Mouse (Mus musculus) gastrocnemius, postnatal 25 days (tissue): Measurements from ENCODE around the gene Gtf2ird2. TPM values are rescaled to one million over a fixed set of nuclear protein-coding genes. Genes with fewer than 3 reads are reported as not detected.
A peak's percentile ranks its signal among the peaks of the same experiment; 100 is the strongest.

Source experiments
- DNase-seq: peaks from one replicate; pipeline ENCODE4 v3.0.0; 2022
- long read RNA-seq, 2 experiments: library from polyadenylated mRNA; stranded (forward); transcript quantifications; one replicate each; pipeline ENCODE4 v2.0.0; 2021
- total RNA-seq, 2 experiments: library from RNA; stranded (reverse); gene quantifications; 1 replicate in 1 of 2; 2 replicates in 1 of 2; pipeline ENCODE4 v1.2.3; 2021

Gtf2ird2 gene
- total RNA-seq: 1 to 10 TPM; 5.3 to 5.4 TPM
- long read RNA-seq, experiment 1, partial matches to known transcripts: 0 of 2 reads
- long read RNA-seq, experiment 1, other reads (novel, unspliced or antisense): 0 of 2 reads
- long read RNA-seq, experiment 2, partial matches to known transcripts: 1 of 3 reads
- long read RNA-seq, experiment 2, other reads (novel, unspliced or antisense): 1 of 3 reads

DNA sequence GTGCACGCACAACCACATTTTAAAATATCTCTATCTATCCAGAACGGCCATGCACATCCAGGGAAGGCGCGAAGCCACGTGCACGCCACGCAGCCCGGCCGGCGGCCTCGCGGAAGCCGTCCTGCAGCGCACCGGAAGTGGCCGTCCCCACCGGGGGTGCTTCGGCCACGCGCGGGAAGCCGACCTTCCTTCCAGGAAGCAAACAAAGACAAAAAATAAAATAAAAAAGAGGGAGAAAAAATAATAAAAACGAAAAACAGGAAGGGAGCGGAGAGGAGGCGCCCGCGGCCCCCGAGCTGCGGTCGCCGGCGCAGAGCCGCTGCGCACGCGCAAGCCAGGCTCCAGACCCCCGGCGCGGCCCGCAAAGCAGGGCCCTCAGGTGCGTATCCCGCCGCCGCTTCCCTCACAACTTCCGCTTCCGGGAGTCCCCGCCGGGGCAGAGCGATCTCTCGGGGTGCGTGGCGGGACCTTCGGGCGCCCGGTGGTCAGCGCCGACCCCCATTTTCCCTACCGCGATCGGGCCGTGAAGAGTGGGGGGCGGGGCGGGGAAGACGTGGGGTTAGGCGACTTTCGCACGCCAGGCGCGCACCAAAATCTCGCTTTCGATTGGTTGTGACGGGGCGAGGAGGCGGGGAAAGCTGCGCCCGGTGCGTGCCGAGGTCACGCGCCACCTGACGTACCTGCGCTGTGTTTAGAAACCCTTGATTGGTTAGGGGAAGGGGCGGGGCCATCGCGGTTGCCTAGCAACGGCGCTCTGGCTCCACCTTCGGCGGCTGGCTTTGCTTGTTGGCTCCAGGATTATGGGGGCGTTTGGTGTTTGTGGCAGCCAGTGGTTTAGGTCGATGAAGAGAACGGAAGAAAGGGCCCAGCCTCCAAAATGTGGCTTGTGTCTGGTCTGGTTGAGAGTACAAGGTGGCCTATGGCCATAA lies at the start of gene Gtf2ird2:
Gene Gtf2ird2 (plus strand): TSS at position 140 of the 929 bp plus-strand sequence.
- DNase-seq: peak; percentile 98

GRCm38 (mm10) chr5:134136022-134136421 lies 47.8 kb upstream of the Gtf2ird2 start:
- no peak for DNase-seq

DNA sequence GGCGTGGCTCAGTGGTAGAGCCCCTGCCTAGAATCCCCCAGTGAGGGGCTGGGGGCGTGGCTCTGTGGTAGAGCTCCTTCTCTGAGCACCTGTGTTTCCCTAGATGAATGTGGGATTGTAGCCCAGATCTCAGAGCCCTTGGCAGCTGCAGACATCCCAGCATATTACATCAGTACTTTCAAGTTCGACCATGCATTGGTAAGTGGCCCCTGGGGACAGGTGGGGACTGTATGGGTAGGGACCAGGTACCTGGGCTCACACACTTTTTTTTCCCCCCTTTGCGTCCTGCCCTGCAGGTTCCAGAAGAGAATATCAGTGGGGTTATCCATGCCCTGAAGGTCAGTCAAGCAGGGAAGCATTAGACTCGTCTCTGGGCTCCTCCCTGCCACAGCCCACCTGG lies 45.9 kb upstream of the Gtf2ird2 start:
- DNase-seq: no peak

DNA sequence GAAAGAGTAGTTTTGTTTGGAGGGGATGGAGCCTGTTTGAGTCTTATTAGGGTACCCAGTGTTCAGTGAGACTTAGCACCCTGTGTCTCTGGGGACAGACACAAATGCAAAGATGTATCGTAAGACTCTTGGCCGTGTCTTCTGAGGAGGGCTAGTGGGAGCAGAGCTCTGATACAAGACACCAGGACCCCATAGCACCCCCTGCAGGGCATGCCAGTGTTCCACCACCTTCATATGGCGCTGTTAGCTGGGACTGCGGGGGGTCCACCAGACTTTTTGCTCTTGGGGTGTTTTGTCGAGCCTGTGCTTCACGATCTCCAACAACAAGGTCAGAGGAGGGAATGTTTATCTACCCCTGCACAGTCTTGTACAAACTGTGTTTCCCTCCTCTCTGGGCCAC lies 44.4 kb upstream of the Gtf2ird2 start:
- no peak for DNase-seq

DNA sequence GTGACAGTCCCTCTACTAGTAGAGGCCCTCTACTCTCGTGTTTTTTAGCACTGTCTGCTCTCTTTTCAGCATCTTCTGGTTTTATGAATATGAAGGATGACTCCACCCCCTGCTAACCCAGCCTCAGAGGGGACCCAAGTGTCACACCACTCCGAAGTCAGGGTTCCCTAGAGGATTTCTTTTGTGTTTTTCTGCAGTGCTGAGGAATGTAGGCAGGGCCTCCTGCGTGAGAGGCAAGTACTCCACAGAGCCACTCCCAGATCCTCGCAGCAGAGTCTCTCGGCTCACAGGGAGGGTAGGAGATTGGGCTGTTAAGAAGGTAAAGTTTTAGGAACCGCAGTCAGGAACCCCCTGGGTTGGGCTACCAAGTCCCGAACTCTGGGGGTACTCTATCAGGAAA lies 42.6 kb upstream of the Gtf2ird2 start:
- no peak for DNase-seq

DNA sequence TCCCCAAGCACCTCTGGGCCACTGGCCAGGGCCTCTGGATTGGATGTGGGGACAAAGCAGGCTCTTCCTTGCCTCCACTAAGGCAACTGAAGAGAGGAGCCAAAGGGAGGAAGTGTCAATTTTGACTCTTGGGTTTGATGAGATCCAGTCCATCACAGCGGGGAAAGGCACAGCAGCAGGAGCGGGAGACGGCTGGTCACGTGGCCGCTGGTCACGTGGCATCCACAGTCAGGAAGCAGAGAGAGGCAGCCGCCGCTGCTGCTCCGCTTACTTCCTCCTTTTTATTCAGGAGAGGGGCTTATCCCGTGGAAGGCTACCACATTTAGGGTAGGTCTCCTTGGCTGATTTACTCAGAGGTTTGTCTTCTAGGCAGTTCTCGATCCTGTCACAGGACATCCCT lies 41.4 kb upstream of the Gtf2ird2 start:
- DNase-seq: no peak

- no peak for DNase-seq
Measured at GRCm38 (mm10) chr5:134144986-134145385, 38.8 kb upstream of the Gtf2ird2 start.

GRCm38 (mm10) chr5:134147194-134147753 lies 36.5 kb upstream of the Gtf2ird2 start:
- no peak for DNase-seq

DNA sequence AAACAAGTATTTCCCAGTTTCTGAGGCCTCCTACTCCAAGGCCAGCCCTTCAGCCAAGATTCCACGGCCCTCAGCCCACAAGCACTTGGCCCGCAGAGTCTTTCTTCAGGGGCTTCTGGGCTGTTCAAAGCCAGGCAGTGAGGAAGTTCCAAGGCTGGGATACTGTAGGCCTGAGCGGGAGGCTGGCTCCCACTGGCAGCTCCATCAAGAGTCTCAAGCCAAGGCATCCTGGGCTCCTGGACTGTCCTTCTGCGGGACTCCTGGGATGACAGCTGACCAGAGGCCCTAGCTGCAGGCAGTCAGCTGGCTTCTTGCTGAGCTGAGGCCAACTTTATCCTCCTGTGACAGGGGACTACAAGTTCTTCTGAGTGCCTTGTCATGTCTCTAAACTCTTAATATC lies 35.7 kb upstream of the Gtf2ird2 start:
- DNase-seq: peak; percentile 70

GRCm38 (mm10) chr5:134151895-134152294 lies 31.9 kb upstream of the Gtf2ird2 start:
- no peak for DNase-seq

- no peak for DNase-seq
Measured at GRCm38 (mm10) chr5:134155916-134156466, 27.8 kb upstream of the Gtf2ird2 start.

DNA sequence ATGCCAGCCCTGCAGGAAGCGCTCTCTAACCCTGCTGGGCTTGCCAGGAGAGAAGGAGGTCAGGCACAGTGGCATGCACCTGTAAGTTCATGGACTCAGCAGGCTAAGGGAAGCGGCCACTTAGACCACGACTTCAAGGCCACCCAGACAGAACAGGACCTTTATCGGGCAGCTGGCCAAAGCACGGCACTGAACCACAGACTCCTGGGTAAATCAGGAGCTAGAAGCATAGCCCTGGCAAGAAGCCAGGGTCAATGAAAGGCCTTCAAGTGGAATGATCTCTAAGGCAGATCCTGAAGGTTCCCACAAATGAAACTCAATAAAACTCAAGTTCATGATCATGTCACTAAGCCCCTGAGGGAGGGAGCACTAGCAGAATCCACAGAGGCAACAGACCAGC lies 19.1 kb upstream of the Gtf2ird2 start:
- DNase-seq: no peak

- no peak for DNase-seq
Measured at GRCm38 (mm10) chr5:134166642-134167041, 17.2 kb upstream of the Gtf2ird2 start.

GRCm38 (mm10) chr5:134168033-134168432 lies 15.8 kb upstream of the Gtf2ird2 start:
- no peak for DNase-seq

- no peak for DNase-seq
Measured at GRCm38 (mm10) chr5:134169231-134169630, 14.6 kb upstream of the Gtf2ird2 start.

DNA sequence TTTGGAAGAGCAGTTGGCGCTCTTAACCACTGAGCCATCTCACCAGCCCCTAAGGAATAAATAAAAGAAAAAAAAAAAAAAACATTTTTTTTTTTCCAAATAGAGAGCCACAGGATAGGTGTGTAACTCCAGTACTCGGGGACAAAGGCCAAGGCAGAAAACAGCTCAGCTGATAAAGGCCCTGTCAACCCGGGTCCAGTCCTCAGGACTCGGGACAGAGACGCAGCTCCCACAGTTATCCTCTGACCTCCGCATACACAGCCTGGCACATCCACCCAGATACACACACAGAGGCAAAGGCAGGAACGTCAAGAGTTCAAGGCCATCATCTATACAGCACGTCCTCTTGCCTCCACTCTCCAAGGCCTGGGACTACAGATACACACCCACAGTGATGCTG lies 13.7 kb upstream of the Gtf2ird2 start:
- no peak for DNase-seq

- DNase-seq: no peak
Measured at GRCm38 (mm10) chr5:134173206-134173605, 10.6 kb upstream of the Gtf2ird2 start.

GRCm38 (mm10) chr5:134175696-134176095 lies 8.1 kb upstream of the Gtf2ird2 start:
- no peak for DNase-seq

DNA sequence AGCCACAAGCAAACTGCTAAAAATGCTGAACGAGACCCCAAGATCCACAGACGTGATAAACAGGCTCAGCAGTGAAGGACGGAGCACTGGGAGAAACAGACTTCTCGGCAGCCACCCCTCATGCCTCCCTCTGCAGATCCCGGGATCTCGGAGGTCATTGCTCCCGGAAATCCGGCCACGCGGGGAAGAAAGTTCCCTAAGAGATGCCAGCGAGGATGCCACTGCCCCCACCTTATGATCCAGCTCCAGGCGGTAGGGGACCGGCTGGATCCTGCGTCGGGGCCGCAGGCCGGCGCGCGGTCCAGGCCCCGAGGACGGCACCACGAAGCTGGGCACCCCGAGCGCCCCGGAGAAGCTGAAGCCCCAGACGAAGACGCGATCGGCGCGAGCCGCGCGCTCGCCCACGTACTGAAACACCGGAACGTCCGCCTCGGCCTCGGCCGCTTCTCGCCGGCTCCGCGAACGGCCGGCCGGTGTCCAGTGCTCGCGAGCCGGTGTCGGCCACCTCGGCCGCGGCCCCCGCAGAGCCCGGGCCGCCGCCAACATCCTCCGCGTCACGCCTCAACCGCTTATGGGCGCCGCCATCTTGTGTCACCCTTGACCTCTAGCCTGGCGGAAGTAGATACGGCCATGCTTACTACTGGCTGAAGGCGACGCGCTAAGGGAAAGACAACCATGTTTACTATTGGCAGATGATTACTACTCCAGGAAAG lies 7.5 kb upstream of the Gtf2ird2 start, which contains the start of gene Rcc1l:
Gene Rcc1l (minus strand): TSS at position 606 of the 713 bp plus-strand sequence.
- DNase-seq: peak; percentile 77

DNA sequence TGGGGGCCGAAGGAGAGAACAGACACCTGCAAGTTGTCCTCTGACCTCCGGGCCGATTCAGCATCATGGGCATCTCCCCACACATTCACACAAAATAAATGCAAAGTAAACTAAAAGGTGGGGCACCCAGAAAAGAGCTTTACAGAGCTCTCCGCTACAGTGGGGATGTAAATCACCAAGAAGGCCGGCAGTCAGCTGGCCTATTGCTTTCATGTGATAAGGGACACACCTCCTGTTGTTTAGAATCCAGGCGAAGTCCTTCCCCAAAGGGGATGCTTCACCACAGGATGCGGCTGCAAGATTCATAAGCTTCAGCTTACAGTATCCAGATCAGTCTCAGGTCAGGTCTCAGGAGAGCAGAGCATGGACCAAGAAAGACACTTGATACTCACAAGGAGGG lies 5.3 kb upstream of the Gtf2ird2 start:
- DNase-seq: no peak

DNA sequence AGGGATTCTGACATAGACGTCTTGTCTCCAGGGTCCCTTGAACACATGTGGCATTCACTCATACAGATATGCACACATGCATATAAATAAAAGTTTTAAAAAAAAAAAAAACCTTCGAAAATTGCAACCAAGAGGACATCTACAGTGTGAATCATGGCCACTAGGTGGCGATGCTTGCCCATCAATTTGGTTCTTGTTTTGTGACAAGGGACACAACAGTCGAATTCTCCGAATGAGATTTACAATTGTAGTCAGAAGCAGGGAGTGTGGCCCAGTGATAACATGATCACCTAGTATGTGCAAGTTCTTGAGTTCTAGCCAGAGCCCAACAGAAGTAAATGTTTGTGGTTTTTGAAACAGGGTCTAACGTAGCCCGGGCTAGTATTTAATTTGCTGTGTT lies 3.9 kb upstream of the Gtf2ird2 start:
- DNase-seq: no peak

GRCm38 (mm10) chr5:134182172-134182571 lies 1.6 kb upstream of the Gtf2ird2 start:
- DNase-seq: no peak
